Mouse (Mus musculus) ES-E14 (cell line): ENCODE measurements at regions not wholly inside any gene's neighbourhood (a gene's known extent, or its start where the extent isn't known, plus 50 kb on each side); places are given as distances from the start of the nearest gene placed in this dataset.

Experiments
- CHD2 ChIP-seq: IDR thresholded peaks from 2 replicates; pipeline ENCODE4 v1.6.1; 2014; ENCODE audit warnings: mild to moderate bottlenecking, low read depth, low read length, inconsistent platforms
- ZNF384 ChIP-seq: IDR thresholded peaks from 2 replicates; pipeline ENCODE4 v1.6.1; 2012; ENCODE audit warnings: low read depth, low read length, inconsistent platforms

DNA sequence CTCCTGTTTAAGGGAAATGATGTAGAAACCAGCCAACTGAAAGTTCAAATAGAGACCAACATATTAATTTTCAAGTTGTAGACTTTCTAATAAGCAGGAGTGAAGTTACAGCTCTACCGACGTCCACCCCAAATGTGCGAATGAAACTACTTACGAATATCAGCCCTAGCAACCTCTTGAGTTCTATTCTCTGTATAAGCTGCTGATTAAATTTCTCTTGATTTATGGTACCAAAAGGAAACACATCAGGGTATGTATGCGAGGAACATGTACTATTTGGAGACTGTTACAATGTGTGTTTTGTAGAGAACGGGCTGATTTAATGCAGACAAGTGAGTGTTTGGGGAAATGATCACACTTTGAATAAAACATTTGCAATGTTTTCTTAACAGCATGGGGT lies 412.9 kb downstream of the Cd109 start:
- TF ChIP-seq CHD2 (no peak), ZNF384 (no peak)
